Mouse (Mus musculus) hematopoietic multipotent progenitor cell, adult 10-12 weeks (in vitro differentiated cells): ENCODE data around the gene Pitpnb. TPM values are rescaled to one million over a fixed set of nuclear protein-coding genes. Genes with fewer than 3 reads are reported as not detected.

ENCODE experiments used
- polyA plus RNA-seq: library from polyadenylated mRNA; stranded (reverse); fragments of >175 nt; gene quantifications from 2 replicates; pipeline ENCODE4 v1.2.3, GENCODE M21; 2012; ENCODE audit warnings: low replicate concordance

Gene Pitpnb
- 5.1 and 15.8 TPM in 2 replicates for polyA plus RNA-seq

GRCm38 (mm10) chr5:111330417-111331098 lies at the start of gene Pitpnb:
Pitpnb (plus strand) TSS chr5:111330763.

GRCm38 (mm10) chr5:111416591-111417374 lies 86.2 kb downstream of the Pitpnb start, which contains the start of gene Mn1:
Mn1 (plus strand) TSS chr5:111417362.

Other genes starting within 250 kb of the Pitpnb start
- gene Mn1, start 86.6 kb downstream of the Pitpnb start, polyA plus RNA-seq = 0.31 and 0.79 TPM in 2 replicates